Mouse (Mus musculus): ENCODE data around the gene Polr2h. TPM values are rescaled to one million over a fixed set of nuclear protein-coding genes. Genes with fewer than 3 reads are reported as not detected.
"Not testable (repeated sequence)": the region's sequence is repeated elsewhere in the genome, so short reads cannot be mapped to it uniquely, and the experiment has no call there.

Gene Polr2h
- polyA plus RNA-seq (2015; fragmentation: Nextera tagmentation; extraction: Ambion mirVana): 59.1 and 64.7 TPM in 2 replicates

- ATAC-seq (ENCODE audit: low read depth) (peak; percentile 85), DNase-seq (peak; percentile 97)
- WGBS (ENCODE audit: insufficient replicate concordance): under 1% methylated on average over 62 of the region's 62 CpGs
- Histone ChIP-seq H3K4me2 (peak within 1 kb of the TSS; percentile 98), H3K36me3 (peaks cover 33% of the 10 kb centered on the region), H3K9ac (peak within 1 kb of the TSS; percentile 90), H3K27ac (peak within 1 kb of the TSS; percentile 93), H3K27me3 (no peaks in the 10 kb centered on the region), H3K4me1 (replicated peaks) (peaks cover 62% of the 10 kb centered on the region), H3K9me3 (replicated peaks) (no peaks in the 10 kb centered on the region), H3K4me3 (replicated peaks) (peak within 1 kb of the TSS; percentile 83)
These were observed at the start of gene Polr2h, which contains the start of gene Clcn2 for GRCm38 (mm10) chr16:20717181-20717977. Polr2h (plus strand) TSS chr16:20717665. Clcn2 (minus strand) TSS chr16:20717746.

GRCm38 (mm10) chr16:20668013-20668412 lies 49.5 kb upstream of the Polr2h start, which contains the start of gene Eif4g1:
Eif4g1 (plus strand) TSS chr16:20668313.
- WGBS (ENCODE audit: insufficient replicate concordance): 73% methylated on average over 6 of the region's 6 CpGs
- H3K4me2 ChIP-seq; H3K4me3 ChIP-seq (replicated peaks); DNase-seq; H3K9me3 ChIP-seq (replicated peaks); H3K27me3 ChIP-seq; H3K9ac ChIP-seq; H3K4me1 ChIP-seq (replicated peaks); ATAC-seq (ENCODE audit: low read depth); H3K27ac ChIP-seq: not testable (repeated sequence)
- H3K36me3 ChIP-seq: peaks cover 19% of the 10 kb centered on the region

- no peak overlapping the region for H3K27ac ChIP-seq
- peaks cover 27% of the 10 kb centered on the region for H3K4me1 ChIP-seq (replicated peaks)
- WGBS (ENCODE audit: insufficient replicate concordance): 88% methylated on average over 3 of the region's 3 CpGs
- H3K4me2 ChIP-seq: no peak overlapping the region
- DNase-seq (no peak), ATAC-seq (ENCODE audit: low read depth) (no peak)
- H3K9ac ChIP-seq: no peak overlapping the region
- H3K9me3 ChIP-seq (replicated peaks): no peaks in the 10 kb centered on the region
- H3K4me3 ChIP-seq (replicated peaks): no peak overlapping the region
- peaks cover 13% of the 10 kb centered on the region for H3K36me3 ChIP-seq
- H3K27me3 ChIP-seq: no peaks in the 10 kb centered on the region
These were observed 47.2 kb upstream of the Polr2h start for GRCm38 (mm10) chr16:20670291-20670690.

GRCm38 (mm10) chr16:20671886-20672285 lies 45.6 kb upstream of the Polr2h start:
- H3K27me3 ChIP-seq: no peaks in the 10 kb centered on the region
- H3K9me3 ChIP-seq (replicated peaks): no peaks in the 10 kb centered on the region
- peak overlapping the region; percentile 83 for H3K4me2 ChIP-seq
- ATAC-seq (ENCODE audit: low read depth) (no peak), DNase-seq (no peak)
- peak overlapping the region; percentile 44; the same call in 1 of the 2 replicates for H3K27ac ChIP-seq
- H3K36me3 ChIP-seq: peaks cover 29% of the 10 kb centered on the region
- peak overlapping the region; percentile 98 for H3K4me3 ChIP-seq (replicated peaks)
- peak overlapping the region; percentile 24; the same call in 1 of the 2 replicates for H3K9ac ChIP-seq
- peaks cover 42% of the 10 kb centered on the region for H3K4me1 ChIP-seq (replicated peaks)
- 21% methylated on average over 6 of the region's 6 CpGs for WGBS (ENCODE audit: insufficient replicate concordance)

GRCm38 (mm10) chr16:20672500-20672902 lies 45.0 kb upstream of the Polr2h start:
- peak; percentile 81 for ATAC-seq (ENCODE audit: low read depth)

GRCm38 (mm10) chr16:20672965-20673705 lies 44.3 kb upstream of the Polr2h start:
- Histone ChIP-seq H3K27me3 (no peaks in the 10 kb centered on the region), H3K9ac (peak overlapping the region; percentile 96), H3K4me1 (replicated peaks) (peaks cover 54% of the 10 kb centered on the region), H3K9me3 (replicated peaks) (no peaks in the 10 kb centered on the region), H3K27ac (peak overlapping the region; percentile 95), H3K4me2 (peak overlapping the region; percentile 83), H3K36me3 (peaks cover 41% of the 10 kb centered on the region), H3K4me3 (replicated peaks) (peak overlapping the region; percentile 98)
- ATAC-seq (ENCODE audit: low read depth) (peak; percentile 69), DNase-seq (peak; percentile 38)
- under 1% methylated on average over 61 of the region's 78 CpGs for WGBS (ENCODE audit: insufficient replicate concordance)

More at GRCm38 (mm10) chr16:20672500-20672902, 45.0 kb upstream of the Polr2h start:
- Histone ChIP-seq H3K27me3 (no peaks in the 10 kb centered on the region), H3K9ac (peak overlapping the region; percentile 96), H3K36me3 (peaks cover 35% of the 10 kb centered on the region), H3K4me1 (replicated peaks) (peaks cover 47% of the 10 kb centered on the region), H3K9me3 (replicated peaks) (no peaks in the 10 kb centered on the region), H3K4me3 (replicated peaks) (peak overlapping the region; percentile 98), H3K4me2 (peak overlapping the region; percentile 83), H3K27ac (peak overlapping the region; percentile 95)
- WGBS (ENCODE audit: insufficient replicate concordance): under 1% methylated on average over 38 of the region's 38 CpGs
- DNase-seq: peak; percentile 91

GRCm38 (mm10) chr16:20673706-20674303 lies 43.7 kb upstream of the Polr2h start:
- WGBS (ENCODE audit: insufficient replicate concordance): 3% methylated on average over 14 of the region's 14 CpGs
- peak; percentile 78 for ATAC-seq (ENCODE audit: low read depth)
- H3K27ac ChIP-seq: peak overlapping the region; percentile 95
- H3K36me3 ChIP-seq: peaks cover 48% of the 10 kb centered on the region
- peak overlapping the region; percentile 98 for H3K4me3 ChIP-seq (replicated peaks)
- peak overlapping the region; percentile 83 for H3K4me2 ChIP-seq
- H3K4me1 ChIP-seq (replicated peaks): peaks cover 60% of the 10 kb centered on the region
- H3K9ac ChIP-seq: peak overlapping the region; percentile 96
- H3K9me3 ChIP-seq (replicated peaks): no peaks in the 10 kb centered on the region
- DNase-seq: peak; percentile 75
- H3K27me3 ChIP-seq: no peaks in the 10 kb centered on the region

GRCm38 (mm10) chr16:20675213-20675612 lies 42.3 kb upstream of the Polr2h start:
- WGBS (ENCODE audit: insufficient replicate concordance): 84% methylated on average over 6 of the region's 6 CpGs
- Histone ChIP-seq H3K36me3 (peaks cover 62% of the 10 kb centered on the region), H3K4me3 (replicated peaks) (peak overlapping the region; percentile 98), H3K27ac (peak overlapping the region; percentile 95), H3K4me2 (peak overlapping the region; percentile 83), H3K27me3 (no peaks in the 10 kb centered on the region), H3K4me1 (replicated peaks) (peaks cover 66% of the 10 kb centered on the region), H3K9ac (peak overlapping the region; percentile 96; the same call in 1 of the 2 replicates), H3K9me3 (replicated peaks) (no peaks in the 10 kb centered on the region)
- no peak for DNase-seq
- ATAC-seq (ENCODE audit: low read depth): no peak

GRCm38 (mm10) chr16:20676702-20677101 lies 40.8 kb upstream of the Polr2h start:
- H3K36me3 ChIP-seq: peaks cover 77% of the 10 kb centered on the region
- WGBS (ENCODE audit: insufficient replicate concordance): 75% methylated on average over 4 of the region's 4 CpGs

GRCm38 (mm10) chr16:20677380-20677779 lies 40.1 kb upstream of the Polr2h start:
- Histone ChIP-seq H3K27ac (peak overlapping the region; percentile 72), H3K4me3 (replicated peaks) (no peak overlapping the region), H3K27me3 (no peaks in the 10 kb centered on the region), H3K9ac (peak overlapping the region; percentile 48), H3K36me3 (peaks cover 84% of the 10 kb centered on the region), H3K4me2 (no peak overlapping the region), H3K4me1 (replicated peaks) (peaks cover 58% of the 10 kb centered on the region), H3K9me3 (replicated peaks) (no peaks in the 10 kb centered on the region)
- ATAC-seq (ENCODE audit: low read depth) (no peak), DNase-seq (no peak)
- WGBS (ENCODE audit: insufficient replicate concordance): 78% methylated on average over 5 of the region's 5 CpGs

More at GRCm38 (mm10) chr16:20676702-20677101, 40.8 kb upstream of the Polr2h start:
- DNase-seq: no peak
- no peak for ATAC-seq (ENCODE audit: low read depth)
- H3K9ac ChIP-seq: no peak overlapping the region
- H3K4me2 ChIP-seq: no peak overlapping the region
- no peaks in the 10 kb centered on the region for H3K9me3 ChIP-seq (replicated peaks)
- H3K27ac ChIP-seq: no peak overlapping the region
- peaks cover 64% of the 10 kb centered on the region for H3K4me1 ChIP-seq (replicated peaks)
- no peak overlapping the region for H3K4me3 ChIP-seq (replicated peaks)
- no peaks in the 10 kb centered on the region for H3K27me3 ChIP-seq
